Mouse (Mus musculus) ES-Bruce4 (cell line): ENCODE data around the gene Magi1. TPM values are rescaled to one million over a fixed set of nuclear protein-coding genes. Genes with fewer than 3 reads are reported as not detected.

ENCODE experiments used
- H3K27ac ChIP-seq: 2 replicates; pipeline ENCODE4 v1.5.1; 2012; ENCODE audit warnings: low read length, inconsistent platforms; ENCODE audit not compliant: insufficient read depth
- H3K27me3 ChIP-seq: 2 replicates; pipeline ENCODE4 v1.6.1; 2012; ENCODE audit warnings: mild to moderate bottlenecking, low read length, inconsistent platforms; ENCODE audit not compliant: control insufficient read depth, poor library complexity, insufficient read depth, severe bottlenecking
- H3K36me3 ChIP-seq: 2 replicates; pipeline ENCODE4 v1.6.1; 2012; ENCODE audit warnings: inconsistent platforms, mild to moderate bottlenecking, low read length, moderate library complexity; ENCODE audit not compliant: control insufficient read depth, poor library complexity, insufficient read depth, severe bottlenecking
- H3K4me1 ChIP-seq: one replicate; pipeline ENCODE4 v1.8.1; 2011; ENCODE audit warnings: low read length; ENCODE audit not compliant: control insufficient read depth, insufficient read depth
- H3K4me3 ChIP-seq: 2 replicates; pipeline ENCODE4 v1.5.1; 2011; ENCODE audit warnings: low read depth, mild to moderate bottlenecking, low read length
- H3K9ac ChIP-seq: 2 replicates; pipeline ENCODE4 v1.6.1; 2012; ENCODE audit warnings: low read depth, mild to moderate bottlenecking, inconsistent platforms; ENCODE audit not compliant: poor library complexity, severe bottlenecking
- H3K9me3 ChIP-seq: replicated peaks from 2 replicates; pipeline ENCODE4 v1.6.1; 2012; ENCODE audit warnings: mild to moderate bottlenecking, low read length, inconsistent platforms; ENCODE audit not compliant: control insufficient read depth, poor library complexity, insufficient read depth, severe bottlenecking
- CTCF ChIP-seq: IDR thresholded peaks from one replicate; pipeline ENCODE4 v1.8.1; 2011; ENCODE audit warnings: low read depth, low read length
- EP300 ChIP-seq: IDR thresholded peaks from 2 replicates; pipeline ENCODE4 v1.6.1; 2011; ENCODE audit warnings: low read depth, low read length; ENCODE audit not compliant: insufficient read depth
- POLR2A ChIP-seq: IDR thresholded peaks from one replicate; pipeline ENCODE4 v1.8.1; 2011; ENCODE audit warnings: low read length; ENCODE audit not compliant: insufficient read depth
- polyA plus RNA-seq: library from polyadenylated mRNA; stranded (reverse); fragments of >200 nt; gene quantifications from 2 replicates; pipeline ENCODE4 v1.2.4, GENCODE M21; 2011; ENCODE audit warnings: low read depth; ENCODE audit not compliant: missing spikeins, insufficient read depth, insufficient read length

Gene Magi1
- polyA plus RNA-seq, 1 experiment, result 22.4 TPM

DNA sequence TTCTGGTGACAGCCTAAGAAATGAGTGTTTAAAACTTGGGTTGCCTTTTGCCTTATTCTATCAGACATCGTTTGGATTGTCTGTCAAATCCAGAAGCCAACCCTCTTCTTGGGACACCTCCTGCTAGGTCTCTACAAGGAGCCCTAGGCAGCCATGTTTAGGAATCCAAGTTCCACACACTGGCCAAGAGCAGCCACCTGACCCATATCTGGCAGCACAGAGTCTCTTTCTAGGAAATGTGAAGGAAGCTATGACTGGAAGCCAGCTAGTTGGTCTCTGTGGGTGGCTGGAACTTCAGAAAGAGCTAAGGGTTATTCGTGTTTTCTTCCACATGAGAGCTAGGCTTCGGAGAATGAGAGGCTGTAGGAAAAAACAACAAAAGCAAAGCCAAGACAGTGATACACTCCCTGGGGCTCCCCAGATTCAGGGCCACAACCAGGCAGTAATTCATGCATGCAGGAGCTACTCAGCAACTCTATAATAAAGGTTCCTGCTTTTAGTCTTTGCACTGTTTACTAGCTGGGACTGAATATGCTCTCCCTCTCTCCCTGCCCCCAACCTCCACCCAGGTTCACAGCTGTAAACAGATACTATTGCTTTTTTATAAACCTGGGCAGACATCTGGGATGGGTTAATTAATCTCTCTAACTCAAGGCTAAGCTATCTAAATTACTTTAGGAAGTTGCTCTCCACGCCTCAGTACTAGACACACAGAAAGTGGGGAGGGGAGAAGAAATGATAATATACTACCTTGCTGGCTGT lies 188.6 kb downstream of the Magi1 start:
- TF ChIP-seq POLR2A (no peak), EP300 (no peak), CTCF (no peak)
- H3K27ac ChIP-seq, result no peak overlapping the region
- no peaks in the 10 kb centered on the region for H3K27me3 ChIP-seq
- H3K36me3 ChIP-seq, result no peaks in the 10 kb centered on the region
- H3K9ac ChIP-seq, result no peak overlapping the region
- no peaks in the 10 kb centered on the region for H3K9me3 ChIP-seq
- no peak overlapping the region for H3K4me3 ChIP-seq
- no peaks in the 10 kb centered on the region for H3K4me1 ChIP-seq

DNA sequence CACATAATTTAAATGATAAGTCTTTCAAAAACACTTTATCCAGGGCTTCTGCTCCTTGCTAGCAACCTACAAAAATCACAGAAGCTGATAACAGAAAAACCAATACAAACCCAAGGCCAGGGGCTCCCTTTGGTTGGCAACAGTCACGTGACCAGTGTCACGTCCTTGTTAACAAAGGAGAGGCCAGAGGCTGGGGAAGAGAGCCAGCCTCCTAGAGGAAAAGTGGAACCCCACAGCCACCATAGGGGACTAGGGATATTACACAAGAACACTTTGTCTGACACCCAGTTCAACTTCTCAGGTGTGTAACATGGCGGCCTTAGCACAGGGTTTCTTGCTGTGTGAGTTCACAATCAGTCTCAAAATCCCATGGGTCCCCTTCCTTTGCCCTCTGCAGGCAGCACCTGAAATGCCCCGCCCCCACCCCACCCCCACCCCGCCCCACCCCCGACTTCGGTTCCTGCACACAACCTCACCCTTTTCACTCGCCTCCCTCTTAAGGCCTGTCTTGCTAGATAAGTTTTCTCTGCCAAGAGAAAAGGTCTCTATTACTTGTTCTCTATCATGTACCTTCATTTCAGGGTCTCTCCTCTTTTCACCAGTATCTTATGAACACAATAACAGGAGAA lies 190.6 kb downstream of the Magi1 start:
- no peak overlapping the region for H3K9ac ChIP-seq
- TF ChIP-seq POLR2A (no peak), EP300 (no peak), CTCF (no peak)
- H3K36me3 ChIP-seq, result no peaks in the 10 kb centered on the region
- no peaks in the 10 kb centered on the region for H3K9me3 ChIP-seq
- H3K4me1 ChIP-seq, result no peaks in the 10 kb centered on the region
- no peak overlapping the region for H3K27ac ChIP-seq
- H3K4me3 ChIP-seq, result no peak overlapping the region
- no peaks in the 10 kb centered on the region for H3K27me3 ChIP-seq

DNA sequence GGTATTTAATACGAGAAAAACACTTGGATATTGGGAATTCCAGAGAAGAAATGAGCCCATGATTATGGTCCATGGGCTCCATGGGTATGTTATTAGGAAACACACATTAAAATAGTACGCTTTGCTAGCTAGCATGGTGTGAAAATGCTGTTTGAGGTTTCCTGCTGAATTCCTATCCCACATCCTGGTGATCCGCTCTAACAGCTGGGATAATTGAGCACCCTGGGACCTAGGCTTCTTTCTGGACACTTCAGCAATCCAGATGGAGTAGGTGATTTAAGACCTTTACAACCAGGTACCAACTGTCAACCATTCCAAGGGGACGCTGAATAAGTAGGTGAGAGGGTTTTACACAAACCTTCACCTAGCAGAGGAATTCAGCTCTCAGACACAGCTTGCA lies 191.2 kb downstream of the Magi1 start:
- no peak for TF ChIP-seq EP300
- no peak for TF ChIP-seq CTCF
- no peak for TF ChIP-seq POLR2A
- Histone ChIP-seq H3K4me1 (no peaks in the 10 kb centered on the region), H3K4me3 (no peak overlapping the region), H3K27ac (no peak overlapping the region), H3K27me3 (no peaks in the 10 kb centered on the region), H3K9ac (no peak overlapping the region), H3K9me3 (no peaks in the 10 kb centered on the region), H3K36me3 (no peaks in the 10 kb centered on the region)

DNA sequence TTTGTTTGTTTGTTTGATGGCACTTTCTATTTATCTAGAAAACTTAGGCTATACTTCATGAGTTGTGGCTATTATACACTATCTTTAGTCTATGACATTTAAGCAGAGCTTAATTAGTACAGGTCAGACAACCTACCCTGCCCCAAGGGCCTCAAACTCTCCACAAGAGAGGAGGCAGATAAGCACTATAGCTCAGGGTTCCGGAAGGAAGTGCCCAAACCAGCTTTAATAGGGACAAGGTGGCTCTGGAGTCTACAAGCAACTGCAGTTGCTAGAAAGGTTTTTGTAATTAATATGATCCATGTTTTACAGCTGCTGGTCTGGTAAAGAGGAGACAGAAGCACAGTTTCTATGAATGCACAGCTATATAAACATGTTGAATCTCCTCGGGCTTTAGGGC lies 196.9 kb downstream of the Magi1 start:
- Histone ChIP-seq H3K27ac (no peak overlapping the region), H3K4me1 (no peaks in the 10 kb centered on the region)
- TF ChIP-seq EP300 (no peak), CTCF (no peak), POLR2A (no peak)

DNA sequence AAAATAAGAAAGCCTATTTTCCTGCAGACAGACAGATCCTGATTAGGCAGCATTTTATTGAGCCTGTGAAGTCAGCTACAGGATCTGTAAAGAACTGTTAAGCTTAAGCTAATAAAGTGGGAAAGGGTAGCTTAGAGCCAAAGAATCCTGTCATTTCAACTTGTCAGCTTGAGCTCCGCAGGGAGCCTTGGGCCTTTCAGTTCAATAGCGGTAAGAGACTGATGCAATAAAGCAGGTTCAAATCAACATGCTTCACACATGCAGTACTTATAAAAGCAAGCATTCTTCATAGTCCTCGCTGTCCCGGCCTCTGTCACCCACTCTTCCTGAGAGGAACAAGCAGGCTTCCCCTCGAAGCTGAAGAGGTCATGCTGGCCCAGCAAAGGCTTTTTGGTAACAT lies 199.0 kb downstream of the Magi1 start:
- Histone ChIP-seq H3K27me3 (no peaks in the 10 kb centered on the region), H3K27ac (no peak overlapping the region)
- no peak for TF ChIP-seq POLR2A
- TF ChIP-seq EP300, result no peak
- TF ChIP-seq CTCF, result no peak

More for the DNA sequence above, 196.9 kb downstream of the Magi1 start:
- no peak overlapping the region for H3K4me3 ChIP-seq
- H3K27me3 ChIP-seq, result no peaks in the 10 kb centered on the region
- no peaks in the 10 kb centered on the region for H3K9me3 ChIP-seq
- H3K36me3 ChIP-seq, result no peaks in the 10 kb centered on the region
- no peak overlapping the region for H3K9ac ChIP-seq

DNA sequence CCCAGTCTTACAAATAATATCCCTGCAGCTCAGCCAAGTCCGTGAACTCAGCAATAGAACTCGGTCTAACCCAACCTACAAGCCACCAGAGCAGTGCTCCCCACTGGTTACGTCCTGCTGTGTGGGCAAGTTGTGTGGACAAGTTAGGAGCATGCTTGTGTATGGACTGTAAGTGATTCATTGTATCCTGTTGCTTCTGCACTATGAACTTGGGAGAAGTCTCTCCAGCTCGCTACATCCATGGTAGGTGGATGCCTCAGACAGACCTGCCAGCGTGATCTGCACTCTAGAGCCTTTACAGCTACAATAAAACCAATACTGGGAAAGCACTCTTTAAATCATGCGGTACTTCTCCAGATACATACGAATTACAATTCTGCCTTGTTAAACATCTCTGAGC lies 200.3 kb downstream of the Magi1 start:
- Histone ChIP-seq H3K9ac (no peak overlapping the region), H3K36me3 (no peaks in the 10 kb centered on the region), H3K4me3 (no peak overlapping the region), H3K27me3 (no peaks in the 10 kb centered on the region), H3K9me3 (no peaks in the 10 kb centered on the region), H3K27ac (no peak overlapping the region), H3K4me1 (no peaks in the 10 kb centered on the region)
- no peak for TF ChIP-seq CTCF
- TF ChIP-seq EP300, result no peak
- TF ChIP-seq POLR2A, result no peak

More for the DNA sequence above, 199.0 kb downstream of the Magi1 start:
- no peak overlapping the region for H3K4me3 ChIP-seq
- H3K9ac ChIP-seq, result no peak overlapping the region
- H3K9me3 ChIP-seq, result no peaks in the 10 kb centered on the region
- no peaks in the 10 kb centered on the region for H3K36me3 ChIP-seq
- H3K4me1 ChIP-seq, result no peaks in the 10 kb centered on the region
